Mouse (Mus musculus) ES-Bruce4 (cell line): Measurements from ENCODE around the gene Ccser1.

ENCODE experiments used
- CTCF ChIP-seq: IDR thresholded peaks from one replicate; pipeline ENCODE4 v1.8.1; 2011; ENCODE audit warnings: low read depth, low read length
- EP300 ChIP-seq: IDR thresholded peaks from 2 replicates; pipeline ENCODE4 v1.6.1; 2011; ENCODE audit warnings: low read depth, low read length; ENCODE audit not compliant: insufficient read depth
- POLR2A ChIP-seq: IDR thresholded peaks from one replicate; pipeline ENCODE4 v1.8.1; 2011; ENCODE audit warnings: low read length; ENCODE audit not compliant: insufficient read depth

DNA sequence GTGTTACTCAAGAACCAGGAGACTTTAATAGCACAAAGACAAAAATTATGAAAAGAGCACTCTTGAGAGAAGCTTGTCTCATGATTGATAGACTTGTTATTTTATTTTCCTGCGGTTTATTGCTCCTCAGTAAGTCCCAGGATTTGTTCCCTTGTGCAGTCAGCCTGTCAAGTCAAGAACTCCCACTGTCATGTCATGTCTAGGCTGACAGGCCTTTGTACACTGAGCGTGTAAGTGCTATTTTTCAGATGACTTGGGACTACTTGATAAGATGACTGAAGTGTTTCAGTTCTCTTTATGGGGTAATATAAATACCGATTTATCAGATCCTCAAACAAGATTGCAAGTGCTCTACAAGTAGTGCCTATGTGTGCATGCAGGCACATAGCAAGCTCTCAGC lies 252.6 kb downstream of the Ccser1 start:
- TF ChIP-seq CTCF: no peak
- no peak for TF ChIP-seq POLR2A
- no peak for TF ChIP-seq EP300
